Comparison of ENCODE assay signal across 28 mouse cellular contexts in genomic region chr8:79229266-79229888, GRCm38 (mm10). TPM values are rescaled to one million over a fixed set of nuclear protein-coding genes. Genes with fewer than 3 reads are reported as not detected.
"Had no signal": no experiment of that assay in that cellular context is flagged by ENCODE, and none has a peak within 500 bp of the region (broad histone marks: within the 10 kb centered on the region; RNA-seq: fewer than 3 reads in every experiment).

No protein-coding gene starts in this region.

- H3K27ac ChIP-seq: limb, embryonic 12.5 days; liver, embryonic 12.5 days; liver, embryonic 15.5 days; lung, embryonic 15.5 days; midbrain, embryonic 10.5 days; midbrain, embryonic 13.5 days had no signal

- H3K9me3 ChIP-seq: liver, embryonic 12.5 days; liver, embryonic 15.5 days; lung, embryonic 15.5 days; midbrain, embryonic 10.5 days had no signal

- H3K4me1 ChIP-seq: liver, embryonic 12.5 days; liver, embryonic 15.5 days; lung, embryonic 15.5 days; megakaryocyte, embryonic 14.5 days; midbrain, embryonic 13.5 days had no signal

- H3K36me3 ChIP-seq: limb, embryonic 12.5 days; liver, embryonic 12.5 days; liver, embryonic 15.5 days; lung, embryonic 15.5 days; midbrain, embryonic 10.5 days; midbrain, embryonic 13.5 days had no signal

- H3K9ac ChIP-seq: limb, embryonic 12.5 days; liver, embryonic 12.5 days; liver, embryonic 15.5 days; lung, embryonic 15.5 days; midbrain, embryonic 13.5 days had no signal

- H3K27me3 ChIP-seq: limb, embryonic 12.5 days; liver, embryonic 12.5 days; liver, embryonic 15.5 days; lung, embryonic 15.5 days; megakaryocyte, embryonic 14.5 days; midbrain, embryonic 13.5 days had no signal

- ATAC-seq: intestine, postnatal 0 days; liver, embryonic 12.5 days; midbrain, embryonic 13.5 days; midbrain, embryonic 16.5 days had no signal

- H3K4me2 ChIP-seq: limb, embryonic 12.5 days; liver, embryonic 12.5 days; liver, embryonic 15.5 days; lung, embryonic 15.5 days; midbrain, embryonic 13.5 days had no signal

- H3K4me3 ChIP-seq: limb, embryonic 12.5 days; liver, embryonic 12.5 days; liver, embryonic 15.5 days; lung, embryonic 15.5 days; megakaryocyte, embryonic 14.5 days; midbrain, embryonic 10.5 days; midbrain, embryonic 13.5 days; myocyte had no signal

- DNase-seq: kidney, adult 8-10 months; kidney, postnatal 36 days; liver; lung, adult 18-20 months; lung, postnatal 10 days; lung, postnatal 36 days; thymus, adult 18-20 months; thymus, postnatal 36 days had no signal

RNA-seq across cellular contexts. Expression of gene 1700011L22Rik, which starts 19.0 kb away (rescaled TPM):
- total RNA-seq: layer of hippocampus, adult 18-20 months; layer of hippocampus, postnatal 25 days; left cerebral cortex, adult 18-20 months; left cerebral cortex, postnatal 25 days; monocyte, adult 5-6 weeks had no signal
- polyA plus RNA-seq: intestine, embryonic 14.5 days; intestine, postnatal 0 days; limb, embryonic 12.5 days; liver, embryonic 12.5 days; liver, embryonic 15.5 days; lung, embryonic 15.5 days; midbrain, embryonic 10.5 days; midbrain, embryonic 13.5 days; midbrain, embryonic 16.5 days; myocyte; neural tube, embryonic 11.5 days; small intestine, adult 2 months; spleen, adult 2 months; stomach, embryonic 16.5 days had no signal
